Mouse (Mus musculus) hindlimb bud, embryonic 11.5 days (tissue): ENCODE results near the gene Cgnl1.

ENCODE experiments used
- DNase-seq: peaks from one replicate; pipeline ENCODE4 v3.0.0-alpha.2; 2012; ENCODE audit warnings: low read depth, low spot score; ENCODE audit errors: extremely low spot score

Cgnl1 gene

GRCm38 (mm10) chr9:71591106-71591505, 180.3 kb downstream of the Cgnl1 start:
- no peak for DNase-seq

GRCm38 (mm10) chr9:71589771-71590170, 181.6 kb downstream of the Cgnl1 start:
- no peak for DNase-seq

GRCm38 (mm10) chr9:71588930-71589592, 182.3 kb downstream of the Cgnl1 start:
- no peak for DNase-seq

GRCm38 (mm10) chr9:71586408-71586807, 185.0 kb downstream of the Cgnl1 start:
- DNase-seq: no peak

GRCm38 (mm10) chr9:71582771-71583170, 188.6 kb downstream of the Cgnl1 start:
- DNase-seq: no peak

- no peak for DNase-seq
Observed at GRCm38 (mm10) chr9:71578896-71579564, 192.4 kb downstream of the Cgnl1 start.
